Mouse (Mus musculus): ENCODE measurements around the gene Tomm70a.

Tomm70a gene

DNA sequence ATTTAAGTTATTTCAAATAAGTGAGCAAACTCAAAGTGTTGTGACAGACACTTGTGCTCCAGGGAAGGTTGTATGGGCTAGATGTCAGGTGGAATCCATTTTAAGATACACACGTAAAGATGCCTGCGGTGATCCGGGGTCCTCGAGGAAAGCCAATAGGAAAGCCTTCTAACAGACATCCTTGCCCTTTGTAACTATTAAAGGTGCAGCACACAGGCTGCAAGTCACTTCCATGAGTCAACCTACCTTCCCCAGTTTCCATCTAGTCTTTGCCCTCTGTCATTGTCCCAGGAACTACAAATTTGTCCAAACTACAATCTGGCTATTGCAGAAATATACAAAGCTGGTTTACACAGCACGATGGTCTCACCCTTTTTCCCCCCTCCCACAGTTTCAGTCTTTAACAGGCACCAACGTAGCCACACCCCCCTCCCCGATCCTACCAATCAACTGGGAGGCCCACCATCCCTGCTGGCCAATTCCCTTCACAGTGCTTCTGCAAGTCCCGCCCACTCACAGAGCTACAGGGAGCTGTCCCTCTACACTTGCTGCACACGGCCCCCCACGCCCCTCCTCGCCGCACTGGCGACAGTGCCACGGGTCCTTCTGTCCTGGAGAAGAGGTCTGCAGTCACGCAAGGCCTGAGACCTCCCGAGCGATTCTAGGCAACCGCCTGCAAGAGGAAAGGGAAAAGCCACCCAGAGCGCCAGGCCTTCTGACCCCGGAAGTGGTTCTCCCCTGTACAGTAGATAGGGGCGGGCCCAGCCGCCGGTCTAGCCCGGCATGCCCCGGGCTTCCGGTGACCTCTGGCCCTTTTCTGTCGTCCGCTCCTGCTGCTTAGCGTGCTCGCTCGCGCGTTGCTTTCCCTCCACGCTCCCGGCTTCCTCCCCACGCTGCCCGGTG is at the start of gene Tomm70a:
Gene Tomm70a (plus strand): TSS at position 791 of the 903 bp plus-strand sequence.
- peak; percentile 89 for DNase-seq (ENCODE audit: low read depth, low spot score)

DNA sequence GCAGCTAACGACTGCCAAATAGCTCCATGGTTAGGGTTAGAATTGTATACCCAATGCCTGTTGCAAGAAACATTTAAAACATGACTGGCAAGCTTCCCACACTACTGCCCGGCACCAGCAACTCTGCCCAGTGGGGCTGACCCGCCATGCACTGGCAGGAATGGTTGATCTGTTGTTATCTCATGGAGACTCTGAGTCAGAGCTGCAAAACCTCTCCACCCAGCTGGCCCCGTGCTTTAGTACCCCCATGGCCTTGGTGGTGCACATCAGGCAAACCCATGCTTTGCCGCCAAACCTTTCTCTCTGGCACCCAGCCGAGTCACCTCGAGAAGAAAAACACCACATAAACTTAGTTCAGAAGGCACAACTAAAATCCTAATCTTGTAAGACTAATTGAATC is 45.5 kb upstream of the Tomm70a start:
- no peak for DNase-seq (ENCODE audit: low read depth, low spot score)

DNA sequence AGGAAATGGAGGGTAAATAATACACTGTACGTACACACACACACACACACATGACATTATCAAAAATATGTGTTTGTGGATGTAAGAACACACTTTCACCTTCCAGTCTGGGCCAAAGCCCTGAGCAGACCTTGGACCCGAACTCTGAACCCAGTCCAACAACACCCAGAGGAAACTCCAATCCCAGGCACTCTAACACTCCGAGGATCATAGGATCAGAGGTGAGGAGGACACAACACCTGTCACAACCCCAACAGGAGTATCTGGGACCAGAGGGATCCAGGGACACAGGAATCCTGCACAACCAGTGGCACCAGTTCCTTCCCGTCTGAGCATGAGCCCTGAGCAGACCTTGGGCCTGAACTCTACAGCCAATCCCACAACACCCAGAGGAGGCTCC is 41.9 kb upstream of the Tomm70a start:
- DNase-seq (ENCODE audit: low read depth, low spot score): no peak

DNA sequence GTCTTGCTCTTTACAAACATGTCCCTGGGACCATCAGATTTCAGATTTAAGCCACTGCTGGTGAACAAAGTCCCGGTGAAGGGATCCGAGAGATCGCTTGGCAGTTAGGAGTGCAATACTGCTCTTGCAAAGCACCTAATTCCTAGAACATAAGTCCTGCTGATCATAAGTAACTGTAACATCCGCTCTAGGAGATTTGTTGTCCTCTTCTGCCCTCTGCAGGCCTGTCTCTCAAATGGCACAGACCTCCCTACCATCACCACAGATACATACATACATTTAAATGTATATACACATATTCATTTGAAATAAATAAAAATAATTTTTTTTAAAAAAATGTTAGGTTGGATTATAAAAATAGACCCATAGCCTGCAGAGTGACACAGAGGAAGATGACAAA is 29.0 kb upstream of the Tomm70a start:
- peak; percentile 3 for DNase-seq (ENCODE audit: low read depth, low spot score)

DNA sequence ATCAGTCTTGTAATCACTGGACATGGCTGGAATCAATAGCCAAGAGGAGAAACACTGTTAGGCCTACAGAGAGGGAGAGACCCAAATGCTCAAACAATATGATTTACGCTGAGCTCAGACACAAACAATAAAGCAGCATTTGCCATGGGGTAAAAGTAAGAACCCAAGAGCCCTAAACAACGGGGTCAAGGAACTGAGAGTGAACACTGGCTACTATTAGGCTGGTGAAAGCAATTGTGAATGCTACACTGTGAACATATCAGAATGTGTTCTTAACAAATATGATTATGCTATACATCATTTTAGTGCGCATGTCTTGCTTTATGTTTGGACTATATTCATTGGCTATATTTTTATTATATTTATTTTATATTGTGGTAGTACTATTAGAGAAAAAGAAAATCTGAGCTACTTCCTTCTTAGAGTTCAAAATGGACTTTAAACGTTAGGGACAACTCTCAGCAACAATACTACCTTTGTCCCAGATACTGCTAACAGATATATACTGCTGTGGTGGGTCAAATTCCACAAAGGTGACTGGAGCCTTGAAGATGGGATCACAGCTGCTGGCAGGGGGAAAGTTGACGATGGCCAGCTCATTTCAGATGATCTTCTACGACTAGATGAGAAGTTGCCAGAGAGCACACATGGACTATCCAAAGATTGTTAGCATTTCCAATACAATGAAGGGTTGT is 28.4 kb upstream of the Tomm70a start:
- DNase-seq (ENCODE audit: low read depth, low spot score): no peak

DNA sequence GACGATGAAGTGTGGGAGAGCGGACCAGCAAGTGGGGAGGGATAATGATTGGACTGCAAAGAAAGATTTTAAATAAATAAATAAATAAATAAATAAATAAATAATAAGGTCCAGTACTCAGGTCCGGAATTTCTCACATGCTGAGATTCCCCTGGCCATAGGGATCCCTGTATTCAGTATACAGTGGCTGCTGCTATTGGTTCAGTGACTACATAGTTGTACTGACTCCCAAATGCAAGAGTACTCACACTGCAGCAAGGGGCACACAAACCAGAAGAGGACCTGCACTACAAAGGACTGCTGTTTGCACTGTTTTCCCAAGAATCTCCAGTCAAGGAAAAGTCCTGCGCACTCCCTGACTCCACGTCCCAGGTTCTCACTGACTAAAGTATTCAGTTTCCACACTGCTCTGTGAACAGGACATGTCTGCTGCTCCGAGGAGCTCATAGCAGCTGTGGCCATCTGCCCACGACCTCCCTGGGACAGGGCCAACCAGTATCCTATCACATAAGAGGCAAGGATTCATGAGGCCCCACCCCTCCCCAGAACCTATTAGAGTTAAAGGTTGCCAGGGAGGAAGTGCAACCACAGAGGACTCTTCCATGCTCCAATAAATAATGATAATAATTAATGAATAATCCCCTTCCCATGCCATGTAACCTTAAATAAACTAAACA is 22.9 kb upstream of the Tomm70a start:
- no peak for DNase-seq (ENCODE audit: low read depth, low spot score)

DNA sequence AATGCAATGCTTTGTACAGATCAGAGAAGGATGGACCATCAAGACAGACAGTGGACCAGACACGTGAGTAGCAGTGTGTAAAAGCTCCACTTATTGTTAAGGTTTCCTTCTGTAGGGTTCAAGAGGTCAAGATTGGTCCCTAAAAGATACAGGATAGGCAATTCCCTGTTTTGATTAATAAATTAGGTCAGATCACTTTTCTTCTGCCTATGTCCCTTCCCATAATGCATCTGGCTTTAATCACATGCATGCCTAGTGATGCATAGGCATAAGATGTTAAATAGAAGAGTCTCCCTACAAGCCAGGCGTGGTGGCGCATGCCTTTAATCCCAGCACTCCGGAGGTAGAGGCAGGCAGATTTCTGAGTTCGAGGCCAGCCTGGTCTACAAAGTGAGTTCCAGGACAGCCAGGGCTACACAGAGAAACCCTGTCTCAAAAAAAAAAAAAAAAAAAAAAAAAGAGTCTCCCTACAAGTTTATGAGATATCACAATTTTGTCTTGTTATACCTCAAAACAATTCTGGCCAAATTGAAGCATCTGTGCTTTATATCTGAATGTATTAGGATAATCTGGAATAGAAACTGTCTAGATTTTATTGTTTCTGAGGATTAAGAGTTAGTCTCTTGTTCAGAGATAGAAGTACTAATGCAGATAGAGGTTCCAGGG is 21.8 kb upstream of the Tomm70a start:
- no peak for DNase-seq (ENCODE audit: low read depth, low spot score)

DNA sequence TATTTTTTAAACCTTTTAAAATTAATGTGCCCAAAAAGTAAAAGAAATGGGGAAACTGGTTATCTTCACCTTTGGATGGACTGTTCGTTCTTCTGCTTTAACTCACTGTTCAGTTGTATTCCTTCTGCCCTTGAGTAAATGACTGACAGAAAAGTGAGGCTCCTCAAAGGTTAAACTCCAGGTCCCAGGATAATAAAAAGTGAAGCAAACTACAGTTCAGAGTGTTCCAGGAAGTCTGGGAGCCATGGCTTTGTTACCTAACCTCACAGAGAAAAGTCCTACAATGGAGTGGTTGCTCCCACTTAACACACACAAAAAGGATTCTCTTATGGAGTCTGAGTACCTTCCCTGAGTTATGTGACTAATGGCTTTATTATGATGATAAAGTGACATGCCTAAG is 20.3 kb upstream of the Tomm70a start:
- no peak for DNase-seq (ENCODE audit: low read depth, low spot score)

DNA sequence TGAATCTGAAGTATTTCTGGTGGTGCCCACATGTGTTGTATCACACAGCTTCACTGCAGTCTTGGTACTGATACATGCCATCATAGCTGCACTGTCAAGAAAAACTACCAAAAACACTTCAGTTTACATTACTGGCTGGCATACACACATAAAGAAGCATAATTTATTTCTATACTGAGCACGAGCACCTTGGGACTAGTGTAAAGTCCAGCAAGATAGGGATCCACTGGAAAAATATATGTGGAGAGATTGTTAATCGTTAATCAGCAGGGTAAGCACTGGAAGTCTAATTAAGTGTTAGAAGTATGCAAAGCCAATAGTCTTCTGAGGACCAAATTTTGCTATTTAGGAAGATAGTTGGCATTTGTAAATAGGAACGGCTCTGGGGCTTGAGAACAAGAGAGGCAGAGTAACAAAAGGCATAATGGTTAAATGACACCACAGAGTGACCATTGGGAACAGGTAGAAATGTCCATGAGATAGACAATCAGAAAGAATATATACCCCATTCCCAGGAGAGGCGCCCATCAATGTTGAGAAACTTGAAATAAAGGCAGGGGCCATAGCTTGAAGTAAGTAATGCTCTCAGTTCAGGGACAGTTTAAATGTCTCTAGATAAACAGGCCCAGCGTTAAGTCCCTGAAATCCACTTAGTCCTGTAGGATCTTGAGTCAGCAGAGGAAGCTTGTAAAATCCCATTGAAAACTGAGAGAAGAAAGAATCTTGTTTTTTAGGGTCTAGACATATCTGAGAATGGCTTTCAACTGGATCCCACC is 15.1 kb upstream of the Tomm70a start:
- no peak for DNase-seq (ENCODE audit: low read depth, low spot score)

DNA sequence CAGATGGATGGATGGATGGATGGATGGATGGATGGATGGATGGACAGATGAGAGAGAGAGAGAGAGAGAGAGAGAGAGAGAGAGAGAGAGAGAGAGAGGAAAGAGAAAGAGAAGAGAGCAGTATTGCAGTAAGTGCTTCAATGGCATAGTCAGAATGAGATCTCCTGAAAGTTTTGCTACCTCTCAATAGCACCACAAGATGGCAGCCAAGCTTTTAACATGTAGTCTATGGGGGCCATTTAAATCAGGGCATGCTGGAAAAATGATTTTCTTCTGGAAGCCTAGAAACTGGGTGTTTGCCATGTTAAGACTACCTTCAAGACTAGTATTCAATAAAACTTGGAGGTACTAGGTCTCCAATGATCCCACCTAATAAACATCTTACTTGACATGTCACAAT is 5.4 kb upstream of the Tomm70a start:
- no peak for DNase-seq (ENCODE audit: low read depth, low spot score)

DNA sequence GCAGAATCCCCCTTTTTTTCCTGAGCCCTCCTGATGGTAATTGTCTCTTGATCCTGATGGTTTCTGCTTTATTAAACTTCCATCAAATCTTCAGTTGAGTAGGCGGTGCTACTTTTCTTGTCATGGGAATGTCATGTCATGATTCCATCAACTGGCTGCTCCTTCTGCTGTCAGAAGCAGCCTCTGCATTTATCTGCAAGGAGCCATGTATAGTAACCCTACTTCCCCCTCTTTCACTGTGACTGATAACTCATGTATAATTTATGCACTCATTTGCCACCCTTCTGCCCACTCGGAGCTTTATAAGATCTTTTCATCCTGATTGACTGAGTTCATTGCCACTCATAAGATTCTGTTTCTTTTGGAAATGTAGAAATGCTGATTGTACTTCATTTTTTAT is 3.9 kb upstream of the Tomm70a start:
- no peak for DNase-seq (ENCODE audit: low read depth, low spot score)

DNA sequence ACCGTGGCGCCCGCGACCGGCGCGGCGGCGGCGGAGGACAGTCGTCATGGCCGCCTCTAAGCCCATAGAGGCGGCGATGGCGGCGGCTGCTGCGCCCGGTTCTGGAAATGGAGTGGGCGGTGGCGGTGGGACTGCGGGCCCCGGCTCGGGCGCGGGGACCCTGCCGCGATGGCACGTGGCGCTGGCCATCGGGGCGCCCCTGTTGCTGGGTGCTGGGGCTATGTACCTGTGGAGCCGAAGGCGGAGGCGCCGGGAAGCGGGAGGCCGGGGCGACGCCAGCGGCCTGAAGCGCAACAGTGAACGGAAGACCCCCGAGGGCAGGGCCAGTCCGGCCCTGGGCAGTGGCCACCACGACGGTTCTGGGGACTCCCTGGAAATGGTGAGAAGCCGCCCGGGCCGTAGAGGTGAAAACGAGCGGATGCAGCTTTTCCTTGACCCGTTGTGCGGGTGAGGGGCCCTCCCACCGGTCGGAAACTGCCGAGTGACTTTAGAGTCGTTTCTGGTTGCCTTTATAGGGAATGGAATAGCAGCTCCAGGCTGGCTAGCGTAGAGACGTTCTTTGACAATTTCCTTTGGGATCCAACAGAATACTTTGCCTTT is 413 bp downstream of the Tomm70a start:
- DNase-seq (ENCODE audit: low read depth, low spot score): no peak

DNA sequence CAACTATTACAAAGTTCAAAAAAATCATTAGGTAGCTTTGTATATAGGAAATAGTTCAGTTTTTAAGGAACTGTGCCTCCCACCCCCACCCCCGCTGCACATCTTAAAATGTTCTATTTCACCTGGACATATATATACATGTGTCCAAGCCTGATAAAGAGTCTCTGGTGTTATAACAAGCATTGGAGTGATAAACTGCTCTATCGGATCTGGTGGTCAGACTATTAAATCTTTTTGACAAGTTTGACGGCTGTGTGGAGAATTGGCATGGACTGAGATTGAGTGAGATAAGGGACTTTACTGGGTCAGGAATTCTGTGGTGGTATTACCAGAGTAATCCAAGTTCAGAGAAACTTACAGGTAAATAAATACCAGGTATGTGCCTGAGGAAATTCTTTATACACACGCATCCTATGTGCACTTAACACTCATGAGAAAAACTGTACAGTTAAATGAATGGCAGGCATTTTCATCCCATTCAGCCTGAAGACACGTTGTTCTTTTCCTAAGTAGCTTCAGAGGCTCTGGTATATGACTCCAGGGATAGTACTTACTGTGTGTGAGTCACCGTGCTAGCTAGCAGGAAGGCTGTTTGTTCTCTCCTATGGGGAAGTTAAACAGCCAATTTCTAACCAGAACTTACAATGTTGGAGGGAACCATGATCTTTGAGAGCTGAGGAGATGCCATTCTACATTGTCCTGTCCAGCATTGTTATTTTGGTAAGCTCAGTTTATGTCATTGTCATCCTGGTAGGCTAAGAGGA is 1.4 kb downstream of the Tomm70a start:
- no peak for DNase-seq (ENCODE audit: low read depth, low spot score)

DNA sequence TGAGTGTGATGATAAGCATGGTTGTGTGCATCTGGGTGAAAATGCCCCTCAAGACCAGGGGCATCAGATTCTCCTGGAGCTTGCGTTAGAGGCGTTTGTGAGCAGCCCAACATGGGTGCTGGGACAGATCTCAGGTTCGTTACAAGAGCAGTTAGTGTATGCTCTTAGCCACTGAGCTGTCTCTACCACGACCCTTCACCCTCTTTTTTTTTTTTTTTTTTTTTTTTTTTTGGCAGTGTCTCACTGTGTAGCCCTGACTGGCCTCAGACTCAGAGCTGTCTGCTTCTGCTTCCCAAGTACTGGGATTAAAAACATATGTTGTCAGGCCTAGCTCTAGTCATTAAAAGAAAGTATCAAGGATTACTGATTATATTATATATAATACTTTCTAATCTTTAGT is 4.8 kb downstream of the Tomm70a start:
- no peak for DNase-seq (ENCODE audit: low read depth, low spot score)

DNA sequence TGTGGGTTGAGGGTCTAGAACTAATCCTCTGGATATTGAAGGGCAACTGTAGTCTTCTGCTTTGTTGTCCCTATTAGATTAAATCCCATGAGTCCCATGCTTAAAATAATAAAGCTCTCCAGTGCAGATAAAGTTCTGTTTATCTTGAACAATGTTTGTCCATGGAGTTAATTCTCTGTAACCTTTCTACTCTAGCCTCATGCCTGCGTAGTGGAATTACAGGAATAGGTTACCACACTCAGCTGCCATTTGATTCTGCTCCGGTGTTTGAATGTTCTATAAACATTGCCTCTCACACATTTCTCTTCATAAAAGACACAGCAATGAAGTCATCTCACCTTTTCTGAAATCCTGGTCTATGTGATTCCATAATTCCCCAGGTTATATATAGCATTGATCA is 6.3 kb downstream of the Tomm70a start:
- no peak for DNase-seq (ENCODE audit: low read depth, low spot score)

DNA sequence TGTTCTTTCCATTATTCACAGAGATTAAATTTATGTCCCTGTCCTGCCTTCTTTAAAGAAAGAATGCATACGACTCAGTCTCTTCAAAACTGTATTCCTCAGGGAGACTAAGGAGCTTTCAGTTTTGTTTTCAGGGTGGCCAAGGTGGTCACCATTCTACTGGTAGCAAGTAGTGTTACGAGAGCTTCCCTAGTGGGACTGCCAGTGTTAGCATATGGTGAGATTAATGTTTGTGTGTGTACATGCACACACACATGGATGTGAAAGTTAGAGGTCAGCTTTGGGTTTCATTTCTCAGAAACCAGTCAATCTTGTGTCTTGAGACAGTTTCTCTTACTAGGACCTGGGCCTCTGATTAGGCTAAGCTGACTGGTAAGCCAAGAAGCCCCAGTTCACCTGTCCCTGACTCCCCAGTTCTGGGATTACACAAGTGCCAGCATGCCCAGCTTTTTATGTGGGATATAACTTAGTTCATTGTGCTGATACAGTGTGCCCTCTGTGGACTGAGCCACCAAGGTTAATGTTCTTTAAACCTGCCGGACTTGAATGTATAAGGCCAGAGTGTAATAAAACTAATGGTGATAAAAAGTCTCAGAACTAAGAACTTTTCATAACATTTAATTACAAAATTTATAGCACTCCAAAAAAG is 9.4 kb downstream of the Tomm70a start:
- no peak for DNase-seq (ENCODE audit: low read depth, low spot score)

DNA sequence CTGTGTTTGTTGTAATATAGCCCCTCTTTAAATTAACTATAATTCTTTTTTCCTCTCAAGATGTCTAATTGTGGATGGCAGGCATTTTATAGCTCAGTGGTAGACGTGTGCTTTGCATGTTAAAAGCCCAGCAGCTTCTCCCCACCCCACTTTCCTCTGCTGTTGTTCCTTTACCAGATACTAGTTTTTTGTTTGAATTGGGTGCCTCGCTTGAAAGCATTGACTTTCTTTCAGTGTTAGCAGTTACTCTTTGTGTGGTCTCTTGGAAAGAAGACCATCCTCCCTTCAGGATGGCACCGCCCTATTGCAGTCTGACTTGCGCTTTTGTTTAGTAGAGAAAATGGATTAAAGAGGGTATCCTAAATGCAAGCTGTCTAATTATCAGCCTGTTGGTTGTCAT is 10.0 kb downstream of the Tomm70a start:
- no peak for DNase-seq (ENCODE audit: low read depth, low spot score)

DNA sequence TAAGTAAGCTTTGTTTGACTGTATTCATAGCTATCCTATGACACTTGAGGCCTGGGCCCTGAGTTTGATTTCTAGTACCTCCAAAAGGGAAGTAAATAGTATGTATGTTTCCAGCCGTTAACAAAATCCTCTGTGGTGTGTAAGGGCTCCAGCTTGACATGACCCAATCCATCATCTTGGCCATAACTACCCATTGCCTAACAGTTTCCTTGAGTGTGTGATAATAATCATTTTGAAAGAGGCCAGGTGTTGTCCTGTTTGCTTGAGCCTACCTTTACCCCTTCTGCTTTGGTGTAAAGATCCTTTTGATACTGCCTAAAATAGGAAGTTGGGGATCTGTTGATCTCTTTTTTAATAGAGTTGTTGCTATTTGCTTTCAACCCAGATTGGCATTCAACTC is 10.8 kb downstream of the Tomm70a start:
- no peak for DNase-seq (ENCODE audit: low read depth, low spot score)

DNA sequence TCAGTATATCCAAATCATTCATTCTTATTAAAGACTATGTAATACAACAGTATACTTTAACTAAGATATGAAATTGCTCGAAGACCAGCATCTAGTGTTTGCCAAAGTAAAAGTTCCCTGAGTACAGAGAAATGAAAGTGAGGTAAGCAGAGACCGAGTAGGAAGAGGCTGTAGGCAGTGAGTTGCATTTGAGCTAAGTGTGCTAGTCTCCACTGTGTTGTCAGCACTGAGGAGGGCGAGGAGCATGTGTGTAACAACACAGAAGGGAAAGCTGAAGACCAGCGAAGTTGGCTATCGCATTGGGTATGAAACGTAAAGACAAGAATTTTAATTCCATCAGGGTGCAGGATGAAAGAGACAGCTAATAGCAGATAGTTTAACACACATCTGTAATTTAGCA is 12.1 kb downstream of the Tomm70a start:
- DNase-seq (ENCODE audit: low read depth, low spot score): no peak

DNA sequence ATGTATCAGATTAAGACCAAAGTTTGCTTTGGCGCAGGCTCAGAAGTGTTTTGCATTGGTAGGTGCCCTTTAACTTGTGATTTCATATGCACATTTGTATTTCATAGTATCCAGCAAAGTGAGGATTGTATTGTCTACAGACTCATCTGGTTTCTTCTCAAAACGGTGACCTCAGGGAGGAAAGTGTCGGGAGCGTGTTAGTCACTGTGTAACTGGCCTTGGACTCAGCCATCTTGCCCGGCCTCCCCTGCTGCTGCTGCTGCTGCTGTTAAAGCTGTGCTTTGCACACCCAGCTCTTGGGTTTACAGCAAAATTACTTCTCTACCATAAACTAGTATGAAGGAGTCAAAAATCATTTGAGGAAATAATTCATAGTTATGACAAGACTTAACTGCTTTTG is 23.2 kb downstream of the Tomm70a start:
- no peak for DNase-seq (ENCODE audit: low read depth, low spot score)

All from skeletal muscle tissue, adult 2 months (tissue).